ENCODE assay signal across 15 mouse cellular contexts in genomic region chr7:37298888-37299287, GRCm38 (mm10).
A peak's percentile ranks its signal among the peaks of the same experiment; 100 is the strongest.
DNase-seq lines count a peak whose midpoint lies in the region; ATAC-seq and TF ChIP-seq lines count a peak whose summit lies in the region.
"Had no signal": no experiment of that assay in that cellular context is flagged by ENCODE, and none has a peak within 500 bp of the region (broad histone marks: within the 10 kb centered on the region; RNA-seq: fewer than 3 reads in every experiment).

No protein-coding gene starts in this region.

- no peaks in the 10 kb centered on the region for H3K4me1 ChIP-seq in lung, embryonic 14.5 days (ENCODE audit: insufficient read depth)
- H3K4me1 ChIP-seq: limb, embryonic 15.5 days; megakaryocyte, embryonic 14.5 days had no signal

- no peak overlapping the region for H3K27ac ChIP-seq in lung, embryonic 14.5 days (ENCODE audit: low read depth)
- H3K27ac ChIP-seq: hindbrain, embryonic 13.5 days; limb, embryonic 15.5 days had no signal

- no peak overlapping the region for H3K9ac ChIP-seq in lung, embryonic 14.5 days
- H3K9ac ChIP-seq: hindbrain, embryonic 13.5 days; limb, embryonic 15.5 days had no signal

- TF ChIP-seq CTCF in lung, embryonic 14.5 days (IDR thresholded peaks at IDR 0.05; ENCODE audit: low read depth) = peak; percentile 41; the same call in 1 of the 2 replicates

- H3K9me3 ChIP-seq in lung, embryonic 14.5 days (ENCODE audit: low read depth, low read length) = no peaks in the 10 kb centered on the region
- H3K9me3 ChIP-seq: hindbrain, embryonic 13.5 days; limb, embryonic 15.5 days had no signal

- H3K4me3 ChIP-seq in lung, embryonic 14.5 days (ENCODE audit: low read depth, low read length) = no peak overlapping the region
- H3K4me3 ChIP-seq: hindbrain, embryonic 13.5 days; limb, embryonic 15.5 days; megakaryocyte, embryonic 14.5 days had no signal

- DNase-seq in frontal cortex, adult 2 months (ENCODE audit: extremely low spot score in 1 of 2, low spot score in 1 of 2) = peak; percentile 3 to 35
- DNase-seq in frontal cortex, postnatal 10 days (ENCODE audit: low spot score in 2 of 2) = no peak
- DNase-seq in lung, embryonic 14.5 days = peak; percentile 50
- no peak for DNase-seq in lung, postnatal 4 days
- DNase-seq in embryo, embryonic 10.5 days (ENCODE audit: low spot score) = peak; percentile 26
- DNase-seq in left cerebral cortex, postnatal 4 days = peak; percentile 43
- DNase-seq in ovary, postnatal 36 days (ENCODE audit: low spot score) = no peak
- DNase-seq: adrenal gland, adult 8-10 months; kidney, adult 9 months; lung, adult 18-20 months had no signal

- ATAC-seq in lung, embryonic 14.5 days (ENCODE audit: insufficient read depth) = no peak
- ATAC-seq: forebrain, embryonic 16.5 days had no signal

- H3K27me3 ChIP-seq in lung, embryonic 14.5 days (ENCODE audit: insufficient read depth, low read length) = no peaks in the 10 kb centered on the region
- H3K27me3 ChIP-seq: hindbrain, embryonic 13.5 days; limb, embryonic 15.5 days; megakaryocyte, embryonic 14.5 days had no signal

- WGBS in lung, embryonic 14.5 days = 18% methylated on average over 3 of the region's 3 CpGs

- H3K36me3 ChIP-seq in lung, embryonic 14.5 days (ENCODE audit: insufficient read depth) = no peaks in the 10 kb centered on the region
- H3K36me3 ChIP-seq: G1E; hindbrain, embryonic 13.5 days; limb, embryonic 15.5 days had no signal

- H3K4me2 ChIP-seq in lung, embryonic 14.5 days = no peak overlapping the region
- H3K4me2 ChIP-seq: hindbrain, embryonic 13.5 days; limb, embryonic 15.5 days had no signal

- intact Hi-C loops in left cerebral cortex, postnatal 4 days (cut with DNase I) = no loop called here

Comparison
In these comparisons a context has a peak if more than half of its experiments do, and no peak if none do; other contexts are left out.
1. DNase-seq: peak in frontal cortex, adult 2 months (2 of 2), lung, embryonic 14.5 days (single experiment), embryo, embryonic 10.5 days (single experiment) and left cerebral cortex, postnatal 4 days (single experiment); none in frontal cortex, postnatal 10 days (0 of 2), lung, postnatal 4 days (0 of 2) and ovary, postnatal 36 days (single experiment).